Mouse (Mus musculus): ENCODE results near the gene Igfals. TPM values are rescaled to one million over a fixed set of nuclear protein-coding genes. Genes with fewer than 3 reads are reported as not detected.

Gene Igfals
- polyA plus RNA-seq, 1 experiment from 2014 or later: 0.19 TPM

DNA sequence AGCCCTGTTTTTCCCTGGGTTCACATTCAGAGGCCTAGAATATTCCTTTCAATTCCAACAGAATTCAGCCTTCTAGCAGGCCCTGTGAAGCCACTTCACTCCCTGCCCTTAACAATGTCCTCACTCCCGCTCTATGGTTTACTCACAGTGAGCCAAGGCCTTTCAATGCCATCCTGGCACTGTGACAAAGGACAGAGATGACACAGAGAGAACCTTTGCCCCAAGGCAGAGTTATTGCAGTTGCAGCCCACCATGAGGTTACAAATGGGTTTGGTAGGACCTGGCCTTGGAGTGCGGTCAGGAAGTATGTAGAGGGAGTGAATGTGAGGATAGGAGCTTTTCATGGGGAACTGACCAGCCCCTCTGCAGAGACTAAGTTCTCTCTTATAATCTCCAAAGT lies 41.8 kb downstream of the Igfals start:
- no peak overlapping the region for H3K4me3 ChIP-seq (replicated peaks; ENCODE audit: low read length)
- H3K4me2 ChIP-seq (ENCODE audit: low read length): no peak overlapping the region
- no peaks in the 10 kb centered on the region for H3K4me1 ChIP-seq (replicated peaks; ENCODE audit: control insufficient read depth, insufficient read depth, low read length)
- WGBS: 89% methylated on average over 2 of the region's 2 CpGs
- ATAC-seq: no peak
- H3K27me3 ChIP-seq (replicated peaks; ENCODE audit: control insufficient read depth, insufficient read depth, low read length): no peaks in the 10 kb centered on the region
- H3K9ac ChIP-seq (replicated peaks; ENCODE audit: low read depth, low read length): no peak overlapping the region
- no peaks in the 10 kb centered on the region for H3K9me3 ChIP-seq (ENCODE audit: control insufficient read depth, low read length)
- H3K27ac ChIP-seq (ENCODE audit: low read length): no peak overlapping the region
- H3K36me3 ChIP-seq (ENCODE audit: control insufficient read depth, insufficient read depth): peaks cover 62% of the 10 kb centered on the region

- ATAC-seq: no peak
- no peaks in the 10 kb centered on the region for H3K4me1 ChIP-seq (replicated peaks; ENCODE audit: control insufficient read depth, insufficient read depth, low read length)
Observed at GRCm38 (mm10) chr17:24913984-24914383, 48.2 kb downstream of the Igfals start.

DNA sequence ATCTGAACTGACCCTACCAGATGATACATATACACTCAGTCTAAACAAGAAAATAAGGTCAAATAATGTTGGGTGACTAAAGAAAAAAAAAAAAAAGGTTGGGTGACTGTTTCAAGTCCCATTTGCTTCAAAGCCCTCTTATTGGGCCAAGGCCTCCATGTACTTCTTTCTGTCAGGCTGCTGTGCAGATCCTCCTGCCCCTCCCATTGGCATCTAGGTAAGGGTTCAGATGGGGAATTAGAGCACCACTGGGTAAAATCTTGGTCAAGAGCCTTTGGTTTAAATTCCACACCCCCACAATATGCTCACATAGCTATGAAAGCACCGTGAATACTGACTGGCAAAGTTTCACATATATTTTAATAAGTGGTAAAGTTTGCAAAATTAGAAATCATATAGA lies 57.4 kb downstream of the Igfals start:
- Histone ChIP-seq H3K9ac (replicated peaks; ENCODE audit: low read depth, low read length) (no peak overlapping the region), H3K27me3 (replicated peaks; ENCODE audit: control insufficient read depth, insufficient read depth, low read length) (no peaks in the 10 kb centered on the region), H3K27ac (ENCODE audit: low read length) (no peak overlapping the region), H3K4me3 (replicated peaks; ENCODE audit: low read length) (no peak overlapping the region), H3K9me3 (ENCODE audit: control insufficient read depth, low read length) (no peaks in the 10 kb centered on the region), H3K4me2 (ENCODE audit: low read length) (no peak overlapping the region), H3K36me3 (ENCODE audit: control insufficient read depth, insufficient read depth) (peaks cover 52% of the 10 kb centered on the region), H3K4me1 (replicated peaks; ENCODE audit: control insufficient read depth, insufficient read depth, low read length) (no peaks in the 10 kb centered on the region)
- no peak for ATAC-seq
- WGBS: 97% methylated on average over 1 of the region's 1 CpGs

More at GRCm38 (mm10) chr17:24913984-24914383, 48.2 kb downstream of the Igfals start:
- Histone ChIP-seq H3K27me3 (replicated peaks; ENCODE audit: control insufficient read depth, insufficient read depth, low read length) (no peaks in the 10 kb centered on the region), H3K9me3 (ENCODE audit: control insufficient read depth, low read length) (no peaks in the 10 kb centered on the region), H3K9ac (replicated peaks; ENCODE audit: low read depth, low read length) (no peak overlapping the region), H3K4me2 (ENCODE audit: low read length) (no peak overlapping the region), H3K36me3 (ENCODE audit: control insufficient read depth, insufficient read depth) (peaks cover 55% of the 10 kb centered on the region), H3K27ac (ENCODE audit: low read length) (no peak overlapping the region), H3K4me3 (replicated peaks; ENCODE audit: low read length) (no peak overlapping the region)

GRCm38 (mm10) chr17:24929506-24929905 lies 63.7 kb downstream of the Igfals start:
- no peak for ATAC-seq
- Histone ChIP-seq H3K27ac (ENCODE audit: low read length) (no peak overlapping the region), H3K27me3 (replicated peaks; ENCODE audit: control insufficient read depth, insufficient read depth, low read length) (no peaks in the 10 kb centered on the region), H3K4me3 (replicated peaks; ENCODE audit: low read length) (no peak overlapping the region), H3K4me2 (ENCODE audit: low read length) (no peak overlapping the region), H3K9ac (replicated peaks; ENCODE audit: low read depth, low read length) (no peak overlapping the region), H3K9me3 (ENCODE audit: control insufficient read depth, low read length) (no peaks in the 10 kb centered on the region), H3K36me3 (ENCODE audit: control insufficient read depth, insufficient read depth) (peaks cover 16% of the 10 kb centered on the region), H3K4me1 (replicated peaks; ENCODE audit: control insufficient read depth, insufficient read depth, low read length) (peaks cover 14% of the 10 kb centered on the region)
- 94% methylated on average over 1 of the region's 1 CpGs for WGBS

Other genes with a start within 250 kb of the Igfals start
- 80.4 and 86.8 TPM in 2 replicates for gene Tsc2, start 233.4 kb upstream of the Igfals start, polyA plus RNA-seq (2015; fragmentation: Nextera tagmentation; extraction: Ambion mirVana)
- gene Nthl1, start 233.3 kb upstream of the Igfals start, polyA plus RNA-seq (2015; fragmentation: Nextera tagmentation; extraction: Ambion mirVana): 13.4 and 14.4 TPM in 2 replicates
- gene Slc9a3r2, start 215.7 kb upstream of the Igfals start, polyA plus RNA-seq (2015; fragmentation: Nextera tagmentation; extraction: Ambion mirVana): 28.1 and 31.2 TPM in 2 replicates
- not detected in 2 replicates for gene Npw, start 207.5 kb upstream of the Igfals start, polyA plus RNA-seq (2015; fragmentation: Nextera tagmentation; extraction: Ambion mirVana)
- gene Zfp598, start 196.3 kb upstream of the Igfals start, polyA plus RNA-seq (2015; fragmentation: Nextera tagmentation; extraction: Ambion mirVana): 17.9 and 22.0 TPM in 2 replicates
- gene Syngr3, start 176.0 kb upstream of the Igfals start, polyA plus RNA-seq (2015; fragmentation: Nextera tagmentation; extraction: Ambion mirVana): 143 and 193 TPM in 2 replicates
- 35.0 and 35.4 TPM in 2 replicates for gene Gfer, start 169.8 kb upstream of the Igfals start, polyA plus RNA-seq (2015; fragmentation: Nextera tagmentation; extraction: Ambion mirVana)
- 2.0 and 2.7 TPM in 2 replicates for gene Noxo1, start 169.8 kb upstream of the Igfals start, polyA plus RNA-seq (2015; fragmentation: Nextera tagmentation; extraction: Ambion mirVana)
- gene Tbl3, start 158.3 kb upstream of the Igfals start, polyA plus RNA-seq (2015; fragmentation: Nextera tagmentation; extraction: Ambion mirVana): 83.7 and 85.5 TPM in 2 replicates
- gene Rnf151, start 147.9 kb upstream of the Igfals start, polyA plus RNA-seq (2015; fragmentation: Nextera tagmentation; extraction: Ambion mirVana): not detected in 2 replicates
- 787 and 797 TPM in 2 replicates for gene Rps2, start 147.9 kb upstream of the Igfals start, polyA plus RNA-seq (2015; fragmentation: Nextera tagmentation; extraction: Ambion mirVana)
- 220 and 233 TPM in 2 replicates for gene Ndufb10, start 141.5 kb upstream of the Igfals start, polyA plus RNA-seq (2015; fragmentation: Nextera tagmentation; extraction: Ambion mirVana)
- not detected in 2 replicates for gene Rpl3l, start 138.2 kb upstream of the Igfals start, polyA plus RNA-seq (2015; fragmentation: Nextera tagmentation; extraction: Ambion mirVana)
- gene Msrb1, start 129.4 kb upstream of the Igfals start, polyA plus RNA-seq (2015; fragmentation: Nextera tagmentation; extraction: Ambion mirVana): 20.0 and 21.1 TPM in 2 replicates
- 0.32 TPM in 1 of 2 replicates, not detected in the other for gene Hs3st6, start 113.0 kb upstream of the Igfals start, polyA plus RNA-seq (2015; fragmentation: Nextera tagmentation; extraction: Ambion mirVana)
- gene Meiob, start 61.7 kb upstream of the Igfals start, polyA plus RNA-seq (2015; fragmentation: Nextera tagmentation; extraction: Ambion mirVana): not detected in 2 replicates
- 40.2 and 50.1 TPM in 2 replicates for gene Hagh, start 25.9 kb upstream of the Igfals start, polyA plus RNA-seq (2015; fragmentation: Nextera tagmentation; extraction: Ambion mirVana)
- 14.4 and 17.8 TPM in 2 replicates for gene Fahd1, start 15.6 kb upstream of the Igfals start, polyA plus RNA-seq (2015; fragmentation: Nextera tagmentation; extraction: Ambion mirVana)
- 66.8 and 71.1 TPM in 2 replicates for gene Nubp2, start 20.4 kb downstream of the Igfals start, polyA plus RNA-seq (2015; fragmentation: Nextera tagmentation; extraction: Ambion mirVana)
- 82.1 and 86.8 TPM in 2 replicates for gene Spsb3, start 20.6 kb downstream of the Igfals start, polyA plus RNA-seq (2015; fragmentation: Nextera tagmentation; extraction: Ambion mirVana)
- gene Eme2, start 29.1 kb downstream of the Igfals start, polyA plus RNA-seq (2015; fragmentation: Nextera tagmentation; extraction: Ambion mirVana): 32.4 and 35.7 TPM in 2 replicates
- 72.3 and 79.8 TPM in 2 replicates for gene Mrps34, start 29.1 kb downstream of the Igfals start, polyA plus RNA-seq (2015; fragmentation: Nextera tagmentation; extraction: Ambion mirVana)
- 63.4 and 76.1 TPM in 2 replicates for gene Nme3, start 30.5 kb downstream of the Igfals start, polyA plus RNA-seq (2015; fragmentation: Nextera tagmentation; extraction: Ambion mirVana)
- 100 and 114 TPM in 2 replicates for gene Mapk8ip3, start 71.0 kb downstream of the Igfals start, polyA plus RNA-seq (2015; fragmentation: Nextera tagmentation; extraction: Ambion mirVana)
- gene Jpt2, start 94.7 kb downstream of the Igfals start, polyA plus RNA-seq (2015; fragmentation: Nextera tagmentation; extraction: Ambion mirVana): 95.4 and 99.1 TPM in 2 replicates
- 5.9 and 6.8 TPM in 2 replicates for gene Cramp1l, start 149.8 kb downstream of the Igfals start, polyA plus RNA-seq (2015; fragmentation: Nextera tagmentation; extraction: Ambion mirVana)
- 26.6 and 28.4 TPM in 2 replicates for gene Ift140, start 150.1 kb downstream of the Igfals start, polyA plus RNA-seq (2015; fragmentation: Nextera tagmentation; extraction: Ambion mirVana)
- 12.0 and 12.5 TPM in 2 replicates for gene Tmem204, start 217.6 kb downstream of the Igfals start, polyA plus RNA-seq (2015; fragmentation: Nextera tagmentation; extraction: Ambion mirVana)
- 47.0 and 62.9 TPM in 2 replicates for gene Telo2, start 250.0 kb downstream of the Igfals start, polyA plus RNA-seq (2015; fragmentation: Nextera tagmentation; extraction: Ambion mirVana)